Mouse (Mus musculus): ENCODE measurements at regions not wholly inside any gene's neighbourhood (a gene's known extent, or its start where the extent isn't known, plus 50 kb on each side); places are given as distances from the start of the nearest gene placed in this dataset.

GRCm38 (mm10) chrX:21424797-21425196 is 59.5 kb upstream of the Agtr2 start:
- TF ChIP-seq CTCF (IDR thresholded peaks at IDR 0.05) (peak; percentile 56), EP300 (IDR thresholded peaks at IDR 0.05) (no peak)

Measured in lung, postnatal 0 days (tissue).